Mouse (Mus musculus) lung, adult 2 months (tissue): Measurements from ENCODE around the gene Hunk.

ENCODE experiments used
- CTCF ChIP-seq: fragments of 200-500 bp; IDR thresholded peaks from 2 replicates; pipeline ENCODE4 v1.5.1; 2011; ENCODE audit warnings: mild to moderate bottlenecking, low read length, control low read depth; ENCODE audit not compliant: insufficient read depth
- POLR2A ChIP-seq: fragments of 200-500 bp; IDR thresholded peaks from 2 replicates; pipeline ENCODE4 v1.6.1; 2011; ENCODE audit warnings: low read depth, mild to moderate bottlenecking, control low read depth, low read length, borderline replicate concordance; ENCODE audit errors: extremely low read depth

DNA sequence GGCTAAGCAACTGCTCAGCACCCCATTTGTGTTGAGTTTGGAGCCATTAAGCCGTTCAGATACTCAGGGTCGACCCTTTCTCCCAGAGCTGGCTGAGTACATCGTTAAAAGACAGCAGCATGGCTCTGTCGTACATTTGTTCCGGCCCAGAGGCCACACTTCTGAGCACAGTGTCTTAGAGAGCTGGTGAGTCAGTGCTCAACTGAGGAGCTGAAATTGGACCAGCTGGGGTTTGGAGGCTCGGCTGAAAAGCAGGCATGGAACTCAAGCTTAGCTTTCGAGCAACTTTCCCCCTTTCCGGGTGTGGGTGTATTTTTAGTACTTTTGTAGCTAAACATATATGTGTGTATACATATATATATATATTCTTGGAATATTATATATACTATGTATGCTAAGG lies 34.1 kb upstream of the Hunk start:
- no peak for TF ChIP-seq CTCF
- no peak for TF ChIP-seq POLR2A
